Mouse (Mus musculus): ENCODE results near the gene Ttc12.

Gene Ttc12

GRCm38 (mm10) chr9:49392242-49392641 lies 93.8 kb downstream of the Ttc12 start:
- no peak for DNase-seq (ENCODE audit: low spot score in 2 of 2)
